Mouse (Mus musculus) brain, embryonic 14.5 days (tissue): ENCODE data around the gene Prkar2b.

Experiments used
- CTCF ChIP-seq: fragments of 200-500 bp; IDR thresholded peaks from 2 replicates; pipeline ENCODE4 v1.5.1; 2012; ENCODE audit warnings: inconsistent platforms, mild to moderate bottlenecking, moderate library complexity, borderline replicate concordance; ENCODE audit not compliant: insufficient read depth, insufficient read length; ENCODE audit errors: extremely low read depth
- POLR2A ChIP-seq: fragments of 200-500 bp; IDR thresholded peaks from 2 replicates; pipeline ENCODE4 v1.6.1; 2012; ENCODE audit warnings: mild to moderate bottlenecking, inconsistent platforms, borderline replicate concordance; ENCODE audit not compliant: poor library complexity, insufficient read depth, insufficient read length, severe bottlenecking; ENCODE audit errors: extremely low read depth

DNA sequence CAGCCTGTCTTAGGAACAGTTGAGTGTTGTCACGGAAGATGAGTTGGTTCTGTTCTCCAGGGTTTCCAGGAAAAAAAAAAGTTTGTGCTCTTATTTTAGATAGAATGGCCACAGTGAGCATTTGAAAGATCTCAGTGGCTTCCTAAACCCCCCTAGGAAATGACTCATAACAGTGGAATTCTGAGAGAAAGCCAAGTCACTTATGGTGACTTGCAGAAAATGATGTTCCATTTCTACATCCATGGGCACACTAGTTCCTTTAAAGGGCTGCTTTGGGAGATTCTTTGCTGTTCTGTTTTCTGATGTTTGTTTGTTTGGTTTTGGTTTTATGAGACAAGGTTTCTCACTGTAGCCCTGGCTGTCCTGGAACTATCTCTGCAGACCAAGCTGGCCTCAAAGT, 34.1 kb upstream of the Prkar2b start:
- TF ChIP-seq POLR2A (no peak), CTCF (no peak)
